Mouse (Mus musculus): ENCODE results near the gene Vwf. TPM values are rescaled to one million over a fixed set of nuclear protein-coding genes. Genes with fewer than 3 reads are reported as not detected.

The Vwf gene
- total RNA-seq (2021) = 1 to 10 TPM; 5.7 to 8.0 TPM
- long read RNA-seq, experiment 1, partial matches to known transcripts = 2 of 3 reads
- long read RNA-seq, experiment 1, other reads (novel, unspliced or antisense) = 1 of 3 reads
- long read RNA-seq, experiment 2, partial matches to known transcripts = 3 of 4 reads
- long read RNA-seq, experiment 2, other reads (novel, unspliced or antisense) = 1 of 4 reads

GRCm38 (mm10) chr6:125546474-125546873 is at the start of gene Vwf:
TSS of gene Vwf (plus strand) at chr6:125546774.
- DNase-seq (ENCODE audit: low spot score in 2 of 2) = no peak

- no peak for DNase-seq (ENCODE audit: low spot score in 2 of 2)
These were observed 48.5 kb upstream of the Vwf start for GRCm38 (mm10) chr6:125498062-125498461.

- DNase-seq (ENCODE audit: low spot score in 2 of 2) = no peak
These were observed 43.3 kb upstream of the Vwf start for GRCm38 (mm10) chr6:125503186-125503802.

DNA sequence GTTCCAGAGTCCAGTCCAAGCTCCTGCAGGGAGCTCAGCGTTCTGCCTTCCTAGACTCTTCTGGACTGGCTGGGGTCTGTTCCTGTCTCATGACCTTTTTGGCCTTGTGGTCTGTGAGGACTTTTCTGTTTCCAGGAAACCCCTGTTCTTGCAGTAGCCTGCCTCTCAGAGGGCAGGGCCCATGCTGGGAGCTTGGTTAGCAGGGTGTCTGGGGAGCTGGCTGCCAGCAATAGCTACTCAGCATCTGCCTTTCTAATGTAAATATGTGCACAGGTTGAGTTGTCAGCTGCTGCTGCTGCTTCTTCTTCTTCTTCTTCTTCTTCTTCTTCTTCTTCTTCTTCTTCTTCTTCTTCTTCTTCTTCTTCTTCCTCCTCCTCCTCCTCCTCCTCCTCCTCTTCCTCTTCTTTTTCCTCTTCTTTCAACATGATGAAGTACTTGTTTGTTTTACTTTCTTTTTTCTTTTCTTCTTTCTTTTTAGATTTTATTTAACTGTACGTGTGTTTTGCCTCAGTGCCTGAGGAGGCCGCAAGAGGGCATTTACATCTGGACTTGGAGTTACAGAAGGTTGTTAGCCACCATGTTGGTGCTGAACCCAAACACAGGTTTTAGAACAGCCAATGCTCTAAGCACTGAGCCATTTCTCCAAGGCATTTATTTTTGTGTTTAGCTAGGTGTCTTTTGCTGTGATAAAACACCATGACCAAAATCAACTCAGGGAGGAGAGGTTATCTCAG is 41.8 kb upstream of the Vwf start:
- DNase-seq (ENCODE audit: low spot score in 2 of 2) = no peak

- no peak for DNase-seq (ENCODE audit: low spot score in 2 of 2)
These were observed 40.1 kb upstream of the Vwf start for GRCm38 (mm10) chr6:125506427-125506826.

- no peak for DNase-seq (ENCODE audit: low spot score in 2 of 2)
These were observed 36.8 kb upstream of the Vwf start for GRCm38 (mm10) chr6:125509783-125510182.

- no peak for DNase-seq (ENCODE audit: low spot score in 2 of 2)
These were observed 35.9 kb upstream of the Vwf start for GRCm38 (mm10) chr6:125510645-125511044.

- no peak for DNase-seq (ENCODE audit: low spot score in 2 of 2)
These were observed 35.4 kb upstream of the Vwf start for GRCm38 (mm10) chr6:125511196-125511595.

GRCm38 (mm10) chr6:125512950-125513596 is 33.5 kb upstream of the Vwf start:
- no peak for DNase-seq (ENCODE audit: low spot score in 2 of 2)

- no peak for DNase-seq (ENCODE audit: low spot score in 2 of 2)
These were observed 30.9 kb upstream of the Vwf start for GRCm38 (mm10) chr6:125515503-125516315.

DNA sequence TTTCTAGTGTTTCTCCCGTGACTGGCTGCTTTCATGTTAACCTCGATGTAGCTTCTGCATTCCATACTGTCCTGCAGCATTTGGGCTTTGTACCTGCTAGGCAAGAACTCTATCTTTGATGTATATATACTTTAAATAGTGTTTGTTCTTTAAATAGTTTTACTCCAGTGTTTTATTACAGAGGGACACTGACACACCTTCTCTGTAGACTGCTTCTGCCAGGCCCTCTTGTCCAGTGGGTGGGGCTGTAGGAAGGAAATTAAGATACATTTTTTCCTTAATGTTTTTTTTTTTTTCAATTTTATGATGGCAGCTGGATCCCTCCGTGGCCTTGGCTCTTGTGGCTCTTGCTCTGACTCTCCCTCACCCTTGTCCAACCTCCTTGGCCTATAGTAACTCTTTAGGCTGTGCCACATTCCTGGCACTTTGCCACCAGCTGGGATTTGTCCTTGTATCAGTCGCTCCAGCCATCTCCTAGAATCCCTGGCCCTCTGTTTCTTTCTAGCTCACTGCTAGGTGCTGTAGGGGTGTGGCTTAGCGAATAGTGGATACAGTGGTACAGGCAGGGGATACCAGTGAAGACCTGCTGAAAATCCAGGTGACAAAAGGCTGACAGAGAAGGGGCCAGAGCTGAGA is 24.9 kb upstream of the Vwf start:
- no peak for DNase-seq (ENCODE audit: low spot score in 2 of 2)

- no peak for DNase-seq (ENCODE audit: low spot score in 2 of 2)
These were observed 22.5 kb upstream of the Vwf start for GRCm38 (mm10) chr6:125524027-125524426.

DNA sequence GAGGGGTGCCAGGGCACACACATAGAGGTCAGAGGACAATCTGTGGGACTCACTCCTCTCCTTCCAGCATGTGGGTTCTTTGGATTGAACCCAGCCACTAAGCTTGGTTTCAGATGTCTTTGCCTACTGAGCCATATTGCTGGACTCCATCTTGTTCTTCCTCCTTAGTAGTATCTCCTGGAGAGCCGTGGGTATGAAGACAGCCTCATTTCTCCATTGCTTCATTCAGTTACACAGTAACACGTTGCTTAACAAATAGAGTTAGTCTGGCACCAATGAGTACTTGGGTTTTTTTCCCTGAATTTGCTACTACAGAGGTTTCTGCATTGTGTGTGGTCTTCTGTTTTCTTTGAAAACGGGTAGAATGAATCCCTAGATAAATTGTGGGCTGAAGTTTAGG is 20.5 kb upstream of the Vwf start:
- no peak for DNase-seq (ENCODE audit: low spot score in 2 of 2)

GRCm38 (mm10) chr6:125528614-125529200 is 17.9 kb upstream of the Vwf start:
- DNase-seq (ENCODE audit: low spot score in 2 of 2) = no peak

DNA sequence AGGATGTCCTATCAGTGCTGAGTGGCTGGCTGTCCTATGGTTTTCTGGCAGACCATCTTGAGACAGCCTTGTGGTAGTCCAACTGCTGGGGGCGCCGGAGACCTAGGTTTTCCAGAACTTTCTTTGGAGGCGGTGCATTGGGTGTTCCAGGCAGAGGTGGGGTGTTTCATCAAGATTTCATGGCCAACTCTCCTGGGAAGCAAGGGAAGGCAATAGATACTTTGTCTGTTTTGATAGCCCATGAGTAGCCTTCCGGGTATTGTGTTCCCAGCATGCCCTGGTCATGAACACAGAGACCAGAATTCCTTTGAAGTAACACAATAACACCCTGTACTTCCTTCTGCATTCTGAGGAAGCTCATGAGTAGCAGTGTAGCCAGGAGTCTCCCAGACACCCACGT is 17.1 kb upstream of the Vwf start:
- peak in 1 of 2 experiments; percentile 39 for DNase-seq (ENCODE audit: low spot score in 2 of 2)

DNA sequence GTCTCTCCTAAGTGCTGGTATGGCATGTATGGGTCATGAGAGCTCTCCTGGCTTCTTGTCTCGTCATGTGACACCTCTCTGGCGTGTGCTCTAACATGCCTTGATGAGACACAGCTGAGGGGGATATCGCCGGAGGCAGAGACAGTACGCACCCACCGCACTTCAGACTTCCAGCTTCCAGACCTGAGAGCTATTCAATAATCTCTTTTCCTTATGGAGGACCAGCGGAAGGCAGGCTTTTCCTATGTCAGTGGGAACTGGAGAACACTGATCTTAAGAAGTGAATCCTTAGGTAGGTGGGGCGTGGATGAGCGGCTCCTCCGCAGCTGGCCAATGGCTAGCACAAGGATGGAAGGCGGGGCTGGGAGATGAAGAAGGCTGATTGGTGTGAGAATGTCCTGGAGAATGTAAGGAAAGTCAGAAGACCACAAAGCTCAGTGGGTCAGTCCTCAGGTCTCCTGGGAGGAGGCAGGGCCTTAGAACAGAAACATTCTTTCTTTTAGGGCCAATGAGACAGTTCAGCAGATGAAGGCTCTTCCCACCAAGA is 13.4 kb upstream of the Vwf start:
- DNase-seq (ENCODE audit: low spot score in 2 of 2) = no peak

DNA sequence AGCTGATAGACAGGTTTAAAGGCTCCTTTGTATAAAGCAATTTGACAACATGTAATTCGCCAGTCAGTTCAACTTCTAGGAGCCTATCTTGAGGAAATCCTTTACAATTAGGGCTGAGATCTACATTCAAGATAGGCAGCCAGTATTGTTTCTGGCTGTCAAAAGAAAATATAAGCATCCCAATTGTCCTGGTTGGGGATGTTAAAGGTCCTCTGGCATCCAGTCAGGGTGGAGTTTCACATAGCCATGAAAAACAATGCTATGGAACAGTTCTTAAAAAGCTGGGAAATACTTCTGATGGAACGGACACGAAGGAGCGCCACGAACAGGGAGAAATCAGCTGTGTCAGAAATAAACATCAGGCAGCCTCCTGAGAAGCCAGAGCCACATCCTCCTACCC is 11.6 kb upstream of the Vwf start:
- no peak for DNase-seq (ENCODE audit: low spot score in 2 of 2)

- no peak for DNase-seq (ENCODE audit: low spot score in 2 of 2)
These were observed 8.1 kb upstream of the Vwf start for GRCm38 (mm10) chr6:125538469-125538868.

DNA sequence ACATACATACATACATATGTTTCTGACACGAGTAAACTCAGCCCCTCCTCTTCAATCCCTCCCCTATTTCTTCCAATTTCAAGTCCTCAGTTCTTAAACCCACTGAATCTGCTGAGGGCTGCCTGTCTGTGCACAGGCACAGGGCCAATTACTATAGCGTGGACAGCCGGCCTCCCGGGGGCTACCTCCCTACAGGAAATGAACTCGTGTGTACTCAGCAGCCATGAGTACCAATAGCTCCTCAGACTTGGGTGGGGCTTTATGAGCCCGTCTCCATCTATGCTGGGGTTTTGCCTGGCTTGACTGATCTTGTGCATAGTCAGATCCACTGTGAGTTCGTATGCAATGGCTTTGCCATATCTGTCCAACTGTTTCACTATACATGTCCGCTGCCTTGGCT is 7.2 kb upstream of the Vwf start:
- no peak for DNase-seq (ENCODE audit: low spot score in 2 of 2)

DNA sequence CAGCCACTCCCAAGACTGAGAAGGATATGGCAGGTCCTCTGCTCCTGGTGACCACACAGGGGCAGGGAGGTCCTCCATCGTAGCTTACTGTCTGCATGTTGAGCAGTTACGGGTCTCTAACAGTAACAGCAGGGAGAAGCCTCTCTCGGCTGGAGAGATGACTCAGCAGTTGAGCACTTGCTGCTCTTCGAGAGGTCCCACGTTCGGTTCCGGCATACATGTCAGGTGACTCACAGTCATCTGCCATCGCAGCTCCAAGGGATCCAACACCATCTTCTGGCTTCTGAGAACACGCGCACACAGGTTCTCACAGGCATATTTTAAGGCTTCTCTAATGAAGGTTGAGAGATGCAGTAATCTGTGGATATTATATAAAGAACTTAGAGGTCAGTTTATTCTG is 6.4 kb upstream of the Vwf start:
- no peak for DNase-seq (ENCODE audit: low spot score in 2 of 2)
